Mouse (Mus musculus) embryonic facial prominence, embryonic 11.5 days (tissue): ENCODE results near the gene Fam83f. TPM values are rescaled to one million over a fixed set of nuclear protein-coding genes. Genes with fewer than 3 reads are reported as not detected.

Experiments used
- ATAC-seq: fragments of 200-750 bp; cut with Nextera tagmentation; replicated peaks from 2 replicates; pipeline ENCODE4 v1.8.0; 2017; ENCODE audit warnings: low read depth; ENCODE audit not compliant: insufficient number of reproducible peaks, low FRiP score, low TSS enrichment
- DNase-seq: peaks from one replicate; pipeline ENCODE4 v3.0.0-alpha.2; 2015; ENCODE audit warnings: low spot score
- H3K27ac ChIP-seq: fragments of 300-500 bp; sonication (generic); replicated peaks from 2 replicates; pipeline ENCODE4 v1.5.1; 2014; ENCODE audit warnings: mild to moderate bottlenecking, low read depth, low read length, control low read depth
- H3K27me3 ChIP-seq: fragments of 300-500 bp; sonication (generic); 2 replicates; pipeline ENCODE4 v1.6.1; 2014; ENCODE audit warnings: mild to moderate bottlenecking, low read length, moderate library complexity, mixed read lengths; ENCODE audit not compliant: control insufficient read depth, insufficient read depth
- H3K36me3 ChIP-seq: fragments of 300-500 bp; sonication (generic); replicated peaks from 2 replicates; pipeline ENCODE4 v1.6.1; 2014; ENCODE audit warnings: low read depth, mild to moderate bottlenecking, low read length, moderate library complexity, mixed read lengths; ENCODE audit not compliant: control insufficient read depth, insufficient read depth
- H3K4me1 ChIP-seq: fragments of 300-500 bp; sonication (generic); 2 replicates; pipeline ENCODE4 v1.6.1; 2014; ENCODE audit warnings: low read length, mixed read lengths; ENCODE audit not compliant: control insufficient read depth, insufficient read depth
- H3K4me2 ChIP-seq: fragments of 300-500 bp; sonication (generic); 2 replicates; pipeline ENCODE4 v1.6.1; 2014; ENCODE audit warnings: low read depth, mild to moderate bottlenecking, control low read depth, low read length, moderate library complexity
- H3K4me3 ChIP-seq: fragments of 300-500 bp; sonication (generic); 2 replicates; pipeline ENCODE4 v1.5.1; 2014; ENCODE audit warnings: low read depth, low read length, control low read depth
- H3K9ac ChIP-seq: fragments of 300-500 bp; sonication (generic); replicated peaks from 2 replicates; pipeline ENCODE4 v1.6.1; 2014; ENCODE audit warnings: mild to moderate bottlenecking, control low read depth, low read length
- H3K9me3 ChIP-seq: fragments of 300-500 bp; sonication (generic); replicated peaks from 2 replicates; pipeline ENCODE4 v1.6.1; 2016; ENCODE audit warnings: mild to moderate bottlenecking, low read length, inconsistent platforms, mixed read lengths; ENCODE audit not compliant: control insufficient read depth
- WGBS: fragments of 180-500 bp; shearing (Covaris S2); extraction: QIAGEN DNeasy Blood & Tissue Kit; methylation state at CpG from one replicate; pipeline ENCODE4 v1.1.7; 2014; 5-methylcytosine and 5-hydroxymethylcytosine counted together
- polyA plus RNA-seq: library from polyadenylated mRNA; unstranded; fragments of >200 nt; fragmentation: Nextera tagmentation; extraction: Ambion mirVana; gene quantifications from 2 replicates; pipeline ENCODE4 v1.2.1, GENCODE M21; 2014

The Fam83f gene
- polyA plus RNA-seq = 1.3 and 1.8 TPM in 2 replicates

DNA sequence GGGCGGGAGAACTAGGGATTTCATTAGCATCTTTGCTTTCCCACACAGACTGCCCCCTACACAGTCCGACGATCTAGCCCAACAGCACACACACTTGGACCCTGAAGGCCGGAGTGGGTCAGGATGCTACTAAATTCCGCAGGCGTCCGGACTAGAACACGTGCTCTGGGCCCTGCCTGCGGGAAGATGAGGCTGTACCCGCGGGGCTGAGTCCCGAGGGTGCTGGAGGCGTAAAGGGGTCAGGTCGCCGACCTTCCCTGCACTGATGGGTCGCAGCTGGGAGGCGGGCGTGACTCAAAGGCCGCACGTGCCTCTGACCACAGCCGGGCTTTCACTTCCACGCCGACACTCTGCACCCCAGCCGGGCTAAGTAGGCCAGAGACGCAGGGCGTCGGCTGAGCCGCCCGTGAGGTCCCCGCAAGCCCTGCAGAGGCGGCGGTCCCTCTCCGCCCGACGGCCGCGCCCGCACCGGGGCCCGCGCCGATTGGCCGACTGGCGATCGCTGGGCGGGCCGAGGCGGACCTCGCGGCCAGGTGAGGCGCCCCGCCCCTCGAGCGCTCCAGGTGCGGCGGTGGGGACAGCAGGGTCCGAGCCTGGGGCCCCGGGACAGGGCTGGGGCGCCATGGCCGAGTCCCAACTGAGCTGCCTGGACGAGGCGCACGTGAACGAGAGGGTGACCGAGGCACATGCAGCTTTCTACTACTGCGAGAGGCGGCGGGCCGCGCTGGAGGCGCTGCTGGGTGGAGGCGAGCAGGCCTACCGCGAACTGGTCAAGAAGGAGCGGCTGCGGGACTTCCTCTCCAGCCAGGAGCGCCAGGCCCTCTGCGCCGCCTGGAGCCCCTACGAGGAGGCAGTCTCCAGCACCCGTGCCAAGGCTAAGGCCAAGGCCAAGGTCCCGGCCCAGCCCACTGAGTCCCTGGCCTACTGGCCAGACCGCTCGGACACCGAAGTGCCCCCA lies at the start of gene Fam83f:
Fam83f (plus strand) TSS at position 553 of the 958 bp plus-strand sequence.
- peak within 1 kb of the TSS; percentile 50 for H3K9ac ChIP-seq
- H3K36me3 ChIP-seq = no peaks in the 10 kb centered on the region
- H3K4me2 ChIP-seq = peak within 1 kb of the TSS; percentile 86
- no peak within 1 kb of the TSS for H3K27ac ChIP-seq
- H3K27me3 ChIP-seq = peaks cover 19% of the 10 kb centered on the region
- peak within 1 kb of the TSS; percentile 37 for H3K4me3 ChIP-seq
- DNase-seq (peak; percentile 32), ATAC-seq (0 out of 2 replicates have a peak, but pooled peaks have one; percentile 52)
- H3K4me1 ChIP-seq = peaks cover 4% of the 10 kb centered on the region
- 5% methylated on average over 83 of the region's 85 CpGs for WGBS
- no peaks in the 10 kb centered on the region for H3K9me3 ChIP-seq

DNA sequence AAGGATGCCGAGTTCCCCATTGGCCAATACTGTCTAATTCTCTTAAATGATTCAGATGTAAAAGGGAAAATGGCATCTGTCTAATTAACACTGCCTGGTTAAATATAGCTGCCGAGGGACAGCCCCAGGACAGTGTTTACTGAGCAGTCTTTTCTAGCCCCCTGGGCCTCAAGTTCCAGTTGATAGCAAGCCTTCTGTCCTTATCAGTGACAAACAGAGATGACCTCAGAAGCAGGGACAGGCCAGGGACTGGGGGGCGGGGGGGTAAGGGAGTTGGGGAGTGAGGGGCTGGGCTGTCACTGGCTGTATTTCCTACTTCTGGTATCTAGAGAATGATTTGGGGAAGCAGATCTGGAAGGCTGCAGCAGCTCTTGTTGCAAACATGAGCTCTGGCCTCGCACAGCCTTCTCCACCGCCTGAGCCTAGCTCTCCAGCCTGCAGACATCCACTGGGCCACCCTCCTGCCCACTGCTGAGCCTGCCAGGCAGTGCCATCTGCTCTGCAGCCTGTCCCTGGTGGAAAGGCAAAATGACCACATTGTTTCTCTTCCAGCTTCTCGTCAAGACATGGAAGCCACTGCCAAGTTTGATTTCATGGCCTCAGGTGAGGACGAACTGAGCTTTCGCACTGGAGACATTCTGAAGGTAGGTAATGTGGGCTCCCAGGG lies 48.3 kb upstream of the Fam83f start:
- Histone ChIP-seq H3K27ac (no peak overlapping the region), H3K4me3 (no peak overlapping the region), H3K36me3 (no peaks in the 10 kb centered on the region), H3K4me1 (no peaks in the 10 kb centered on the region), H3K9ac (no peak overlapping the region), H3K9me3 (no peaks in the 10 kb centered on the region), H3K27me3 (no peaks in the 10 kb centered on the region), H3K4me2 (no peak overlapping the region)
- WGBS = 66% methylated on average over 8 of the region's 8 CpGs
- ATAC-seq = no peak
- DNase-seq = no peak

DNA sequence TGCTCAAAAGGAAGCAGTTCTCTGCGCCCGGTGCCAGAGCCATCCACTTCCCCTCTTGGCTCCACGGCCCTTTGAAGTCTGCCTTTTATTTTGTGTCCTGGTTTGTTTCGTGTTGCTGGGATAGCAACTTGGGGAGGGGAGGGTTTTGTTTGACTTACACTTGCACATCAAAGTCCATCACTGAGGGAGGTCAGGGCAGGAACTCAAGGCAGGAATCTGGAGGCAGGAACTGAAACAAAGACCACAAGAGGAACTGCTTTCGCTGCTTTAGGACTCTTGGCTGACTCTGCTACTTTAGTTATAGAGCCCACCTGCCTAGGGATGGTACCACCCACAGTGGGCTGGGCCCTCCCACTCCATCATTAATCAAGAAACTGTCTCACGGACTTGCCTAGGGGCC lies 45.2 kb upstream of the Fam83f start:
- H3K9me3 ChIP-seq = no peaks in the 10 kb centered on the region
- H3K36me3 ChIP-seq = no peaks in the 10 kb centered on the region
- H3K27ac ChIP-seq = no peak overlapping the region
- no peak overlapping the region for H3K9ac ChIP-seq
- H3K4me1 ChIP-seq = no peaks in the 10 kb centered on the region
- no peak overlapping the region for H3K4me2 ChIP-seq
- WGBS = 59% methylated on average over 6 of the region's 6 CpGs
- H3K4me3 ChIP-seq = no peak overlapping the region
- no peak for ATAC-seq
- DNase-seq = no peak
- H3K27me3 ChIP-seq = no peaks in the 10 kb centered on the region

DNA sequence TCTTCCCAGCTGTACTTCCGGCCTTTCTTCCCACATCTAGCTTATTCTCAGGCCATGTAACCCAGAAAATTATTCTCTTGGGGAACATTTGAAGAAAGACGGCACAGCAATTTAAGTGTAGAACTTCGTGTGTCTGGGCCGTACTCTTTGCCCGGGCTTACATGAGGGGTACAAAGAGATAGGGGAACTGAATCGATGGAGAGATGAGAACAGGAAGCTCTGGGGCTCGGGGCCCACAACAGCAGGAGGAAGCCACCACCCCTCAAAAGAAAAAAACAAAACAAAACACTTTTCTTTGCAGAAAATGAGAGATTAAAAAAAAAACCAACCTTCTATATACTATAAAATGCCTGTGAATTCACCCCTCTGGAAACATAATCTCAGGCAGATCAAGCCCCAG lies 41.5 kb upstream of the Fam83f start:
- Histone ChIP-seq H3K4me1 (no peaks in the 10 kb centered on the region), H3K36me3 (no peaks in the 10 kb centered on the region), H3K27ac (no peak overlapping the region), H3K4me3 (no peak overlapping the region), H3K27me3 (no peaks in the 10 kb centered on the region), H3K9me3 (no peaks in the 10 kb centered on the region), H3K9ac (no peak overlapping the region), H3K4me2 (no peak overlapping the region)
- WGBS = 62% methylated on average over 7 of the region's 7 CpGs
- DNase-seq (no peak), ATAC-seq (no peak)

DNA sequence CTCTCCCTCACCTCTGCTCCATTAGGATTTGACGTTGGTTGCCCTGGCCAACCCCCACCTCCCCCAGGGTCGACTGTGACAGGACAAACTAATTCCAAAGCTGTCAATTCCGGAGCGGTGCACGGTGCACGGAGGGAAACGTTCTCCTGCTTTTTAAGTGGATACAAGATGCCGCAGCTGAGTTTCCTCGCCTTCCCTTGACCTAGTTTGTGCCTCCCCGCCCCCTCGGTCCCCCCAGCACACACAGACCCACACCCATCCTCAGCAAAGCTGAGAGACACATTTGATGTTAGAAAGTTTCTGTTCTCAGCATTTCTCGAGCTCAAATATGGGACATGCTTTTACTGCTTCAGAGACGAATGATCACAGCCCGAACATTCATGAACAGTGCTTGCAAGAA lies 40.9 kb upstream of the Fam83f start:
- Histone ChIP-seq H3K4me2 (no peak overlapping the region), H3K9ac (no peak overlapping the region), H3K4me1 (no peaks in the 10 kb centered on the region), H3K27me3 (no peaks in the 10 kb centered on the region), H3K9me3 (no peaks in the 10 kb centered on the region), H3K4me3 (no peak overlapping the region), H3K27ac (no peak overlapping the region), H3K36me3 (no peaks in the 10 kb centered on the region)
- WGBS = 42% methylated on average over 14 of the region's 14 CpGs
- ATAC-seq (no peak), DNase-seq (no peak)

DNA sequence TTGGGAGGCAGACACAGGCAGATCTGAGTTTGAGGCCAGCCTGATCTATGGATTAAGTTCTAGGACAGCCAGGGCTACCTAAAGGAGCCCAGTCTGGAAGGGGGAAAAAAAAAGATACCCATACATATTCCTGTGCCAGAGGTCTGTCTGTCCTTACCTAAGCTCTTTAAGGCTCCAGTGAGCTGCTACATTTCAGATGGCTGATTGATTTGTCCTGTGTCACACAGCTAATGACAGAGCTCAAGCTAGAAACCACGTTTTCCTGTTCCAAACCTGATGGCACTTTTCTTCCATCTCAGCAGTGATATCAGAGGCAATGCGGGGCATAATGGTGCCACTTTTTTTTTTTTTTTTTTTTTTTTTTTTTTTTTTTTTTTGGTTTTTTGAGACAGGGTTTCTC lies 40.3 kb upstream of the Fam83f start:
- no peak for ATAC-seq
- no peak overlapping the region for H3K4me3 ChIP-seq
- 75% methylated on average over 2 of the region's 2 CpGs for WGBS
- no peak for DNase-seq
- no peaks in the 10 kb centered on the region for H3K9me3 ChIP-seq
- H3K9ac ChIP-seq = no peak overlapping the region
- H3K27me3 ChIP-seq = no peaks in the 10 kb centered on the region
- H3K36me3 ChIP-seq = no peaks in the 10 kb centered on the region
- H3K27ac ChIP-seq = no peak overlapping the region
- no peaks in the 10 kb centered on the region for H3K4me1 ChIP-seq
- H3K4me2 ChIP-seq = no peak overlapping the region

DNA sequence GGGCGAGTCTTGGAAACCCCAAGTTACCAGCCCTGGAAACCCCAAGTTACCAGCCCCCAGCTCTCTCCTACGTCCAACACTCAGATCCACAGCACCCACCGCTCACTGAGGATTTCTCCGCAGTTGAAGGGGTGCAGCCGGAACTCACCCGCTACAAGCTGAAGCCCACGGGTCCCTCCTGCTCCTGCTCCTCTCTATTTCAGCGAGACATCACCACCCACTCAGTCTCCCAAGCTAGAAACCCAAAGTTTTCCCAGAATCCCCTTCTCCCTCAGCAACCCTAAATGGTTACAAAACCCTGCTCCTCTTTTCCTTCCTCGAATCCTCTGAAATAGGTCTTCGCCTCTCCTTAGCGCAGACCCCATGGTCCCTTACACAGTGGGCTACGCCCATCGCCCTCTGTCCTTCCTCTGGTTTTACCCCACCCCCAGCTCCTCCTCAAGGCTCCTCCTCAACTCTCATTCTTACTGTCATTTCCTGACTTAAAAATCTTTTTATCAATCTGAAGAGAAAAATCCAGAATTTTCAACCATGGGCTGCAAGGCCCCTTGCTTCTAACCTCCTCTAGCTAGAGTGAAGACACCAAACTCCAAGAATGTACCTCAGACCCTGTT lies 39.3 kb upstream of the Fam83f start:
- DNase-seq (no peak), ATAC-seq (no peak)
- no peaks in the 10 kb centered on the region for H3K9me3 ChIP-seq
- no peaks in the 10 kb centered on the region for H3K4me1 ChIP-seq
- no peak overlapping the region for H3K4me3 ChIP-seq
- no peaks in the 10 kb centered on the region for H3K36me3 ChIP-seq
- no peak overlapping the region for H3K4me2 ChIP-seq
- WGBS = 89% methylated on average over 13 of the region's 13 CpGs
- no peak overlapping the region for H3K27ac ChIP-seq
- no peaks in the 10 kb centered on the region for H3K27me3 ChIP-seq
- no peak overlapping the region for H3K9ac ChIP-seq
